In the genomic region with DNA sequence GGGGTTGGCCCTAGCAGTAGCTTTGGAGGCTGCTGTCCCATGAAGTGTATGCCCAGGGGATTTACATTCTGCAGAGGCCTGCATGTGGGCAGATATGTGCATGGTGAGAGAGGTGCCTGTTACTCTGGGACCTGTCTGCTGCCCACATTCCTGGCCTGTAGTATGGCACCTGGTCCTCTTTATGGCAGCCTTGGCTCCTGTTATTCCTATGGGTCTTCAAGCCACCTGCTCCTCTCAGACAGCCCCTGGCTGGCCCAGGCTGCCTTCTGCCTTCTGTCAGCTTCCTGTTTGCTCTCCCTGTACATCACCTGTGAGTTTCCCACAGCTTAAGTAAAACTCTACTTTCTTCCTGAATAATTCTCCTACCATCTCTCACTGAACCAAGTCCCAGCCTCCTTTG, we compare ENCODE assay signal across 22 mouse cellular contexts. TPM values are rescaled to one million over a fixed set of nuclear protein-coding genes. Genes with fewer than 3 reads are reported as not detected.
DNase-seq lines count a peak whose midpoint lies in the region; ATAC-seq lines count a peak whose summit lies in the region.
"Had no signal": no experiment of that assay in that cellular context is flagged by ENCODE, and none has a peak within 500 bp of the region (broad histone marks: within the 10 kb centered on the region; RNA-seq: fewer than 3 reads in every experiment).

No protein-coding gene starts in this region.

- no peaks in the 10 kb centered on the region; the same call in 1 of the 2 replicates for H3K4me1 ChIP-seq in hindbrain, embryonic 16.5 days (ENCODE audit: control insufficient read depth, insufficient read depth, low read depth, low read length)
- H3K4me1 ChIP-seq in hindbrain, embryonic 13.5 days (replicated peaks): peaks cover 8% of the 10 kb centered on the region
- H3K4me1 ChIP-seq: forebrain, embryonic 13.5 days; hindbrain, embryonic 15.5 days had no signal

- DNase-seq in cerebellum, adult 11 months: no peak
- peak; percentile 39 for DNase-seq in left cerebral cortex, postnatal 4 days
- DNase-seq in left cerebral cortex, postnatal 14 days (ENCODE audit: low spot score in 2 of 2): no peak
- peak; percentile 56 to 63 for DNase-seq in cerebellum, postnatal 14 days
- DNase-seq in layer of hippocampus, adult 9-11 months: no peak
- DNase-seq: adrenal gland, postnatal 10 days; B cell, adult 2 months; forebrain, postnatal 0 days; gastrocnemius, postnatal 14 days; heart, adult 2 months; heart, postnatal 14 days had no signal

- intact Hi-C loops in left cerebral cortex, postnatal 4 days (cut with DNase I): no loop called here
- intact Hi-C loops in left cerebral cortex, postnatal 14 days (cut with DNase I): no loop called here

- no peaks in the 10 kb centered on the region for H3K36me3 ChIP-seq in hindbrain, embryonic 16.5 days (ENCODE audit: control insufficient read depth, insufficient read depth, low read length)
- no peaks in the 10 kb centered on the region for H3K36me3 ChIP-seq in hindbrain, embryonic 13.5 days
- H3K36me3 ChIP-seq: embryonic facial prominence, embryonic 10.5 days; heart, embryonic 15.5 days; hindbrain, embryonic 15.5 days had no signal

- no peaks in the 10 kb centered on the region for H3K27me3 ChIP-seq in hindbrain, embryonic 16.5 days (replicated peaks; ENCODE audit: control insufficient read depth, insufficient read depth, low read length)
- 0 out of 2 replicates have a peak, but pooled peaks cover 2% of the 10 kb centered on the region for H3K27me3 ChIP-seq in hindbrain, embryonic 13.5 days
- H3K27me3 ChIP-seq: heart, embryonic 15.5 days; hindbrain, embryonic 15.5 days had no signal

- peak; percentile 39; the same call in 1 of the 2 replicates for ATAC-seq in cerebellum, adult (ENCODE audit: insufficient number of reproducible peaks, low FRiP score, low TSS enrichment)
- peak; percentile 37; the same call in 1 of the 2 replicates for ATAC-seq in hindbrain, embryonic 16.5 days
- no peak for ATAC-seq in hindbrain, embryonic 13.5 days (ENCODE audit: low FRiP score)
- ATAC-seq: CD4-positive, CD25-positive, alpha-beta regulatory T cell, adult 4 months; forebrain, embryonic 13.5 days; forebrain, postnatal 0 days had no signal

- H3K9ac ChIP-seq in hindbrain, embryonic 16.5 days (ENCODE audit: low read depth, low read length): no peak overlapping the region
- H3K9ac ChIP-seq in hindbrain, embryonic 13.5 days: no peak overlapping the region
- H3K9ac ChIP-seq: forebrain, embryonic 13.5 days; forebrain, postnatal 0 days; heart, embryonic 15.5 days; hindbrain, embryonic 15.5 days had no signal

- no peak overlapping the region for H3K27ac ChIP-seq in hindbrain, embryonic 16.5 days (ENCODE audit: low read depth, low read length)
- H3K27ac ChIP-seq in hindbrain, embryonic 13.5 days: no peak overlapping the region
- H3K27ac ChIP-seq: embryonic facial prominence, embryonic 10.5 days; forebrain, embryonic 13.5 days; heart, adult 2 months; heart, embryonic 15.5 days; hindbrain, embryonic 15.5 days had no signal

- H3K4me3 ChIP-seq in hindbrain, embryonic 16.5 days (ENCODE audit: low read length): no peak overlapping the region
- no peak overlapping the region for H3K4me3 ChIP-seq in hindbrain, embryonic 13.5 days
- H3K4me3 ChIP-seq: embryonic facial prominence, embryonic 10.5 days; forebrain, embryonic 13.5 days; heart, adult 2 months; heart, embryonic 15.5 days; hindbrain, embryonic 15.5 days had no signal

- no peaks in the 10 kb centered on the region for H3K9me3 ChIP-seq in hindbrain, embryonic 16.5 days (ENCODE audit: control insufficient read depth, low read length)
- no peaks in the 10 kb centered on the region for H3K9me3 ChIP-seq in hindbrain, embryonic 13.5 days
- H3K9me3 ChIP-seq: embryonic facial prominence, embryonic 10.5 days; forebrain, embryonic 13.5 days; heart, embryonic 15.5 days; hindbrain, embryonic 15.5 days had no signal

- H3K4me2 ChIP-seq in hindbrain, embryonic 16.5 days (ENCODE audit: low read length): no peak overlapping the region
- no peak overlapping the region for H3K4me2 ChIP-seq in hindbrain, embryonic 13.5 days
- H3K4me2 ChIP-seq: forebrain, embryonic 13.5 days; heart, embryonic 11.5 days; heart, embryonic 15.5 days; hindbrain, embryonic 15.5 days had no signal

RNA-seq across cellular contexts. Expression of gene Camk1g, which starts 27.0 kb away (rescaled TPM):
- 44.2 and 44.6 TPM in 2 replicates for polyA plus RNA-seq in hindbrain, embryonic 16.5 days (2015; fragmentation: Nextera tagmentation; extraction: Ambion mirVana)
- polyA plus RNA-seq in hindbrain, embryonic 13.5 days (2015; fragmentation: Nextera tagmentation; extraction: Ambion mirVana): 31.7 and 35.5 TPM in 2 replicates
- total RNA-seq in left cerebral cortex, postnatal 4 days (2021): 10 to 100 TPM; 36.4 to 39.0 TPM
- total RNA-seq in left cerebral cortex, postnatal 14 days (2021): 10 to 100 TPM; 42.8 to 43.6 TPM
- total RNA-seq: hematopoietic stem cell, adult 5-6 weeks; MEL had no signal
- polyA plus RNA-seq: CD4-positive, CD25-positive, alpha-beta regulatory T cell, adult 4 months had no signal

Comparison
In these comparisons a context has a peak if more than half of its experiments do, and no peak if none do; other contexts are left out.
1. DNase-seq: peak in left cerebral cortex, postnatal 4 days (single experiment) and cerebellum, postnatal 14 days (2 of 2); none in cerebellum, adult 11 months (single experiment), left cerebral cortex, postnatal 14 days (0 of 2) and layer of hippocampus, adult 9-11 months (single experiment).